Mouse (Mus musculus): ENCODE measurements around the gene Nox1.
A peak's percentile ranks its signal among the peaks of the same experiment; 100 is the strongest.
"Not testable (repeated sequence)": the region's sequence is repeated elsewhere in the genome, so short reads cannot be mapped to it uniquely, and the experiment has no call there.

Nox1 gene

GRCm38 (mm10) chrX:134221856-134222255, at the start of gene Nox1:
TSS of gene Nox1 (minus strand) at chrX:134221956.
- no peak for DNase-seq (ENCODE audit: low read depth)

GRCm38 (mm10) chrX:134262129-134262528, 40.4 kb upstream of the Nox1 start:
- DNase-seq (ENCODE audit: low read depth): no peak

GRCm38 (mm10) chrX:134261191-134261590, 39.4 kb upstream of the Nox1 start:
- no peak for DNase-seq (ENCODE audit: low read depth)

GRCm38 (mm10) chrX:134248202-134248601, 26.4 kb upstream of the Nox1 start:
- DNase-seq (ENCODE audit: low read depth): no peak

- DNase-seq (ENCODE audit: low read depth): no peak
These were observed 24.2 kb upstream of the Nox1 start for GRCm38 (mm10) chrX:134245946-134246345.

- no peak for DNase-seq (ENCODE audit: low read depth)
These were observed 16.5 kb upstream of the Nox1 start for GRCm38 (mm10) chrX:134238266-134238665.

- no peak for DNase-seq (ENCODE audit: low read depth)
These were observed 11.3 kb upstream of the Nox1 start for GRCm38 (mm10) chrX:134233048-134233447.

- no peak for DNase-seq (ENCODE audit: low read depth)
These were observed 1.1 kb downstream of the Nox1 start for GRCm38 (mm10) chrX:134220618-134221017.

- DNase-seq (ENCODE audit: low read depth): peak; percentile 21
These were observed 3.6 kb downstream of the Nox1 start for GRCm38 (mm10) chrX:134218161-134218560.

- DNase-seq (ENCODE audit: low read depth): no peak
These were observed 10.6 kb downstream of the Nox1 start for GRCm38 (mm10) chrX:134211151-134211642.

- peak; percentile 25 for DNase-seq (ENCODE audit: low read depth)
These were observed 13.3 kb downstream of the Nox1 start for GRCm38 (mm10) chrX:134208491-134208890.

- not testable (repeated sequence) for DNase-seq (ENCODE audit: low read depth)
These were observed 34.6 kb downstream of the Nox1 start, which contains the start of gene Arl13a for GRCm38 (mm10) chrX:134187201-134187600. TSS of gene Arl13a (plus strand) at chrX:134187501.

- DNase-seq (ENCODE audit: low read depth): no peak
These were observed 47.1 kb downstream of the Nox1 start for GRCm38 (mm10) chrX:134174699-134175098.

- no peak for DNase-seq (ENCODE audit: low read depth)
These were observed 51.2 kb downstream of the Nox1 start for GRCm38 (mm10) chrX:134170584-134170983.

- no peak for DNase-seq (ENCODE audit: low read depth)
These were observed 58.3 kb downstream of the Nox1 start for GRCm38 (mm10) chrX:134163484-134163883.

GRCm38 (mm10) chrX:134162826-134163225, 58.9 kb downstream of the Nox1 start:
- no peak for DNase-seq (ENCODE audit: low read depth)

GRCm38 (mm10) chrX:134162043-134162720, 59.6 kb downstream of the Nox1 start, which contains the start of gene Xkrx:
TSS of gene Xkrx (minus strand) at chrX:134162076.
- DNase-seq (ENCODE audit: low read depth): no peak

- no peak for DNase-seq (ENCODE audit: low read depth)
These were observed 61.3 kb downstream of the Nox1 start for GRCm38 (mm10) chrX:134160442-134160841.

GRCm38 (mm10) chrX:134158151-134158550, 63.6 kb downstream of the Nox1 start:
- no peak for DNase-seq (ENCODE audit: low read depth)

GRCm38 (mm10) chrX:134141986-134142385, 79.8 kb downstream of the Nox1 start:
- DNase-seq (ENCODE audit: low read depth): no peak

GRCm38 (mm10) chrX:134141551-134141950, 80.2 kb downstream of the Nox1 start:
- no peak for DNase-seq (ENCODE audit: low read depth)

- no peak for DNase-seq (ENCODE audit: low read depth)
These were observed 81.7 kb downstream of the Nox1 start for GRCm38 (mm10) chrX:134140024-134140423.

GRCm38 (mm10) chrX:134133821-134134220, 87.9 kb downstream of the Nox1 start:
- DNase-seq (ENCODE audit: low read depth): no peak

- no peak for DNase-seq (ENCODE audit: low read depth)
These were observed 89.5 kb downstream of the Nox1 start for GRCm38 (mm10) chrX:134132295-134132694.

Measured in c-Kit-positive CD71-positive TER-119-negative erythroid progenitor cells, embryonic 14.5 days (primary cell).